In the genomic region with DNA sequence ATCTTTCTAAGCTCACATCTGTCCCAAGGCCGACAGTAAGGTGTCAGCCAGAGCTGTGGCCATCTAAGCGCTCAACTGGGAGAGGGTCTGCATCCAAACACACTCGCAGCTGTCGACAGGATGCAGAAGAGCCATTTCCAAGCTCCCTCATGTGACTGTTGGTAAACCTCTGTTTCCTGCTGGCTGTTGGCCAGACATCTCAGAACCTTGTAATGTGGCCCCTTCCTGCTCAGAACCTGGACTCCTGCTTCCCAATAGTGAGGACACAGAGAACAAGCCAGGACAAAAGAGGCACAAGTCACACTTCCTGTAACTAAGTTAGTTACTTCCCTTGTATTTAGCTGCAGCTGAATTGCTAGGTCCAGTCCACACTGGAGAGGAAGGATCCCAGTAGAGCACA, we compare ENCODE assay signal across 8 mouse cellular contexts.
DNase-seq lines count a peak whose midpoint lies in the region; ATAC-seq lines count a peak whose summit lies in the region.

No protein-coding gene starts in this region.

- H3K27ac ChIP-seq in heart, embryonic 10.5 days = peak overlapping the region; percentile 43; the same call in 1 of the 2 replicates

- no peaks in the 10 kb centered on the region for H3K9me3 ChIP-seq in heart, embryonic 10.5 days

- no peak overlapping the region for H3K4me3 ChIP-seq in heart, embryonic 10.5 days

- no peaks in the 10 kb centered on the region for H3K36me3 ChIP-seq in heart, embryonic 10.5 days

- 27% methylated on average over 4 of the region's 4 CpGs for WGBS in heart, embryonic 10.5 days

- H3K4me1 ChIP-seq in heart, embryonic 10.5 days = peaks cover 8% of the 10 kb centered on the region

- peak; percentile 35 to 49 for DNase-seq in frontal cortex, postnatal 10 days (ENCODE audit: low spot score in 2 of 2)
- peak; percentile 59 for DNase-seq in adrenal gland, adult 2 months
- DNase-seq in heart, embryonic 10.5 days (ENCODE audit: low spot score) = no peak
- peak; percentile 78 to 80 for DNase-seq in kidney, postnatal 25 days
- peak; percentile 78 to 82 for DNase-seq in lung, postnatal 4 days
- no peak for DNase-seq in spleen, postnatal 10 days (ENCODE audit: low spot score in 2 of 2)
- no peak for DNase-seq in yolk sac, embryonic 10.5 days (ENCODE audit: low spot score)

- no peaks in the 10 kb centered on the region for H3K27me3 ChIP-seq in heart, embryonic 10.5 days (ENCODE audit: insufficient read depth, poor library complexity, severe bottlenecking)

- no peak for ATAC-seq in frontal cortex, adult (ENCODE audit: low TSS enrichment)

Comparison
In these comparisons a context has a peak if more than half of its experiments do, and no peak if none do; other contexts are left out.
1. DNase-seq: peak in frontal cortex, postnatal 10 days (2 of 2), adrenal gland, adult 2 months (single experiment), kidney, postnatal 25 days (2 of 2) and lung, postnatal 4 days (2 of 2); none in heart, embryonic 10.5 days (single experiment), spleen, postnatal 10 days (0 of 2) and yolk sac, embryonic 10.5 days (single experiment).